Comparison of ENCODE assay signal across 7 mouse cellular contexts in genomic region chr10:62332514-62332913, GRCm38 (mm10). TPM values are rescaled to one million over a fixed set of nuclear protein-coding genes. Genes with fewer than 3 reads are reported as not detected.
DNase-seq lines count a peak whose midpoint lies in the region; ATAC-seq and TF ChIP-seq lines count a peak whose summit lies in the region.

No protein-coding gene starts in this region.

- TF ChIP-seq EP300 in stomach, postnatal 0 days (optimal IDR thresholded peaks at IDR 0.05): no peak

- no peak for ATAC-seq in neural tube, embryonic 12.5 days (ENCODE audit: low FRiP score, low read depth)
- ATAC-seq in heart, embryonic 11.5 days (replicated peaks; ENCODE audit: insufficient number of reproducible peaks, low FRiP score, low TSS enrichment): peak; percentile 75
- peak; percentile 73 for ATAC-seq in stomach, postnatal 0 days (ENCODE audit: low FRiP score, low TSS enrichment)

- no peak for DNase-seq in neural tube, embryonic 10.5 days (ENCODE audit: extremely low spot score, low spot score)
- DNase-seq in cerebellum, adult 18-20 months: peak; percentile 78 to 83
- peak; percentile 54 to 68 for DNase-seq in kidney, postnatal 36 days
- DNase-seq in lung, postnatal 10 days: peak; percentile 74
- DNase-seq in stomach, postnatal 0 days (ENCODE audit: low spot score): peak; percentile 85

- 69% methylated on average over 7 of the region's 7 CpGs for WGBS in neural tube, embryonic 12.5 days
- WGBS in heart, embryonic 11.5 days (ENCODE audit: insufficient replicate concordance): 18% methylated on average over 7 of the region's 7 CpGs
- WGBS in stomach, postnatal 0 days: 18% methylated on average over 7 of the region's 7 CpGs

- peaks cover 10% of the 10 kb centered on the region; the same call in 1 of the 2 replicates for H3K4me1 ChIP-seq in neural tube, embryonic 12.5 days
- H3K4me1 ChIP-seq in heart, embryonic 11.5 days (ENCODE audit: control insufficient read depth, insufficient read depth, low read length): peaks cover 88% of the 10 kb centered on the region
- no peaks in the 10 kb centered on the region; the same call in 1 of the 2 replicates for H3K4me1 ChIP-seq in stomach, postnatal 0 days (replicated peaks; ENCODE audit: control insufficient read depth, insufficient read depth)

- H3K9ac ChIP-seq in neural tube, embryonic 12.5 days: 0 out of 2 replicates have a peak overlapping the region, but pooled peaks have one; percentile 21
- H3K9ac ChIP-seq in heart, embryonic 11.5 days (ENCODE audit: low read depth, low read length): peak overlapping the region; percentile 60
- no peak overlapping the region for H3K9ac ChIP-seq in stomach, postnatal 0 days (ENCODE audit: low read length)

- H3K27me3 ChIP-seq in neural tube, embryonic 12.5 days (replicated peaks): no peaks in the 10 kb centered on the region
- no peaks in the 10 kb centered on the region for H3K27me3 ChIP-seq in heart, embryonic 11.5 days (ENCODE audit: control insufficient read depth, insufficient read depth, low read length)
- no peaks in the 10 kb centered on the region for H3K27me3 ChIP-seq in stomach, postnatal 0 days (ENCODE audit: control insufficient read depth, insufficient read depth, low read length)

- no peak for TF ChIP-seq CTCF in stomach, postnatal 0 days (IDR thresholded peaks at IDR 0.05; ENCODE audit: low read depth)

- H3K36me3 ChIP-seq in neural tube, embryonic 12.5 days: no peaks in the 10 kb centered on the region
- H3K36me3 ChIP-seq in heart, embryonic 11.5 days (ENCODE audit: control insufficient read depth, insufficient read depth, low read length): no peaks in the 10 kb centered on the region
- no peaks in the 10 kb centered on the region for H3K36me3 ChIP-seq in stomach, postnatal 0 days (ENCODE audit: control insufficient read depth, insufficient read depth, low read length)

- no peaks in the 10 kb centered on the region for H3K9me3 ChIP-seq in neural tube, embryonic 12.5 days
- H3K9me3 ChIP-seq in heart, embryonic 11.5 days (replicated peaks; ENCODE audit: control insufficient read depth, low read length): no peaks in the 10 kb centered on the region
- H3K9me3 ChIP-seq in stomach, postnatal 0 days (ENCODE audit: control insufficient read depth, low read length): no peaks in the 10 kb centered on the region

- H3K4me3 ChIP-seq in neural tube, embryonic 12.5 days: no peak overlapping the region
- peak overlapping the region; percentile 21 for H3K4me3 ChIP-seq in heart, embryonic 11.5 days (ENCODE audit: low read depth, low read length)
- peak overlapping the region; percentile 17; the same call in 1 of the 2 replicates for H3K4me3 ChIP-seq in stomach, postnatal 0 days (ENCODE audit: low read depth, low read length)

- H3K27ac ChIP-seq in neural tube, embryonic 12.5 days: no peak overlapping the region
- peak overlapping the region; percentile 91 for H3K27ac ChIP-seq in heart, embryonic 11.5 days (ENCODE audit: low read depth, low read length)
- H3K27ac ChIP-seq in stomach, postnatal 0 days (replicated peaks): peak overlapping the region; percentile 81

- no peak overlapping the region for H3K4me2 ChIP-seq in neural tube, embryonic 12.5 days (replicated peaks)
- H3K4me2 ChIP-seq in heart, embryonic 11.5 days: peak overlapping the region; percentile 61
- peak overlapping the region; percentile 58 for H3K4me2 ChIP-seq in stomach, postnatal 0 days (replicated peaks; ENCODE audit: low read depth)

RNA-seq across cellular contexts. Expression of gene Hk1, which starts 47.2 kb away (rescaled TPM):
- 59.9 and 64.7 TPM in 2 replicates for polyA plus RNA-seq in neural tube, embryonic 12.5 days (2016; fragmentation: Nextera tagmentation; extraction: Ambion mirVana)
- 97.0 and 157 TPM in 2 replicates for polyA plus RNA-seq in heart, embryonic 11.5 days (2014; fragmentation: Nextera tagmentation; extraction: Ambion mirVana)
- polyA plus RNA-seq in stomach, postnatal 0 days (2015; fragmentation: Nextera tagmentation; extraction: Ambion mirVana): 35.6 and 36.5 TPM in 2 replicates
